Mouse (Mus musculus): ENCODE data around the gene Zfp281. TPM values are rescaled to one million over a fixed set of nuclear protein-coding genes. Genes with fewer than 3 reads are reported as not detected.

Zfp281 gene
- total RNA-seq, 2 experiments from 2014 or later: 35.8 to 39.9 TPM

- intact Hi-C loops (cut with DNase I): no loop called here
- no peak for DNase-seq (ENCODE audit: low spot score in 2 of 2)
These were observed 16.1 kb upstream of the Zfp281 start for GRCm38 (mm10) chr1:136608339-136609261.

GRCm38 (mm10) chr1:136611803-136612202 lies 12.9 kb upstream of the Zfp281 start:
- intact Hi-C loops (cut with DNase I): no loop called here
- no peak for DNase-seq (ENCODE audit: low spot score in 2 of 2)

- DNase-seq (ENCODE audit: low spot score in 2 of 2): peak in 1 of 2 experiments; percentile 60
- intact Hi-C loops (cut with DNase I): no loop called here
These were observed 11.4 kb upstream of the Zfp281 start for GRCm38 (mm10) chr1:136613300-136613751.

DNA sequence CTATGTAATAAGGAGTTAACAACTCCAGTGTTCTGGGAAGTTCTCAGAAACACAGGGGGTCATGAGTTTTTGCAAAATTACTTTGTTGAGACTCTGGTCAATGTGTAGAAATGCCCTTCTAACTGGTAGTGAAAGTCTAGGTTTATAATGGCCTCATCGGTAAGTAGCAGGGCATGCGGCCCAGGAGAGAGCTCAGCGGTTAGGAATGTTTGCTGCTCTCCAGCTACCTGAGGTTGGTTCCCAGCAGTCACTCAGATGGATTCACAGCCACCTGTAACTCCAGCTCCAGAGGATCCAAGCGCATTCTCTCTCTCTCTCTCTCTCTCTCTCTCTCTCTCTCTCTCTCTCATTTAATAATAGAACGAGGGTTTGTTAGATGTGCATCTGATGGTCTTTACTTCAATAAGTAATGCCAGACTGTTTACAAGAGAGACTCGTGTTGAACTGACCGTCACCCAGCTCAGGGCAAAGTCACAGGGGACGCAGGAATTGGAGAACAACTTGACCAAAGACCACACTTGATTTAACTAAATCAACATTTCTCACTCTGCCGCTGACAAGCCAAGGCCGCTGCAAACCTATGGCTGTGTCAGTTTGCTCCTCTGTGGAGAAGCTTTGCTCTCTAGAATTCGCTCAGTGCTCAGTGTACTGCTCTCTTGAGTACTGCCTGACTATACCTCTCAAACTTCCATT lies 9.8 kb upstream of the Zfp281 start:
- intact Hi-C loops (cut with DNase I): no loop called here

DNA sequence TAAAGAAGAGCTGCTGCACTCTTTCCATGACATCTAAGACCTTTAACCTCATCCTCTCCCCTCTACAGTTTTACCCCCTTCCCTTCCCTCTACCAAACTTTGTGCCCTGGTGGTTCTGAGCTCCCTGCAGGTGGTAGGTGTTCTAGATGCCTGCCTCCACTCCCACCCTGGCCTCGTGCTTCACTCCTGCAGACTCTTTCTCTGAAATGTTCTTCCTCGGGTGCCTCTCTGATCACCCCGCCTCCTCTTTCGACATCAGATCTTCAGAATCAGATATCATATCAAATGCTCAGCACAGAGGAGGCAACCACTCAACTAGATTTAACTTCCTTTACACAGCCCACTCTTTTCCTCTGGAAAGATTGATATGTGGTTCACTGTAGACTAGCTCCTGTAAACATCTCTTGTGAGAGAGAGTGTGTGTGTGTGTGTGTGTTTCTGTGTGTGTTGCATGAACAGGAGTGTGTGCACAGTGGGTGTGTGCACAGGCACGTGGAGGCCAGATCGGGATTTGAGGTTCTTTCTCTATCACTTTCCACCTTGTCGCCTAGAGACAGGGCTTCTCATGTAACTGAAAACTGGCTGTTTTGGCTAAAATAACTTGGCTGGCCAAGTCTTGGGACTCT lies 7.4 kb upstream of the Zfp281 start:
- DNase-seq (ENCODE audit: low spot score in 2 of 2): no peak
- intact Hi-C loops (cut with DNase I): no loop called here

More for the DNA sequence above, 9.8 kb upstream of the Zfp281 start:
- DNase-seq (ENCODE audit: low spot score in 2 of 2): no peak

DNA sequence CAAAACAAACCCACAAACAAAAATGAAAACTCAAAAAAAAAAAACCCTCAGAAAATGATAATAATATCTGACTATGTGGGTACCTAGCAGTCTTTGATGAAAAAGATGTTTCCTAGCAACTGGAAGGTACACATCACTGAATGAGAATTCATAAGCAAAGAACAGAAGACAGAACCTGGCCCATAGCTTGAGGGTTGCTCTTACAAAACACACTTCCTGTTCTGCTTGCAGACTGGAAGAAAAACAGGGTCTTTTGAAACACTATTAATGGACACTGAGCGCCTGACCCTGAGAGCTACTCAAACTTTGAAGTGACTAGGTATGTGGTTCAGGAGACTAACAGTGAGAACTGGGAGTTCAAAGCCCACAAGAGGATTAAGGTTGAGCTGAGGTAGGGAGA lies 6.1 kb upstream of the Zfp281 start:
- intact Hi-C loops (cut with DNase I): no loop called here
- no peak for DNase-seq (ENCODE audit: low spot score in 2 of 2)

- DNase-seq (ENCODE audit: low spot score in 2 of 2): peak; percentile 29 to 39
- intact Hi-C loops (cut with DNase I): loop anchor here (5.0 to 10.0 kb wide), 3 partner anchors 73 to 490 kb away; partner anchors contain the start of gene Kif21b
These were observed 556 bp downstream of the Zfp281 start for GRCm38 (mm10) chr1:136625019-136625895.

DNA sequence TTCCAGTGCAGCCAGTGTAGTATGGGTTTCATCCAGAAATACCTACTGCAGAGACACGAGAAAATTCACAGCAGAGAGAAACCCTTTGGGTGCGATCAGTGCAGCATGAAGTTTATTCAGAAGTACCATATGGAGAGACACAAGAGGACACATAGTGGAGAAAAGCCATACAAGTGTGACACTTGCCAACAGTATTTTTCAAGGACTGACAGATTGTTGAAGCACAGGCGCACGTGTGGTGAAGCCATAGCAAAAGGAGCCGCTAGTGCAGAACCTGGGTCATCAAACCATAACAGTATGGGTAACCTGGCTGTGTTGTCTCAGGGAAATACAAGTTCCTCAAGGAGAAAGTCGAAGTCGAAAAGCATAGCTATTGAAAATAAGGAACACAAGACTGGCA lies 1.4 kb downstream of the Zfp281 start:
- intact Hi-C loops (cut with DNase I): loop anchor here (5.0 to 10.0 kb wide), 3 partner anchors 74 to 491 kb away; partner anchors contain the start of gene Kif21b
- DNase-seq (ENCODE audit: low spot score in 2 of 2): no peak

- intact Hi-C loops (cut with DNase I): loop anchor here (5.0 to 10.0 kb wide), 3 partner anchors 74 to 492 kb away; partner anchors contain the start of gene Kif21b
- no peak for DNase-seq (ENCODE audit: low spot score in 2 of 2)
These were observed 2.1 kb downstream of the Zfp281 start for GRCm38 (mm10) chr1:136626756-136627155.

DNA sequence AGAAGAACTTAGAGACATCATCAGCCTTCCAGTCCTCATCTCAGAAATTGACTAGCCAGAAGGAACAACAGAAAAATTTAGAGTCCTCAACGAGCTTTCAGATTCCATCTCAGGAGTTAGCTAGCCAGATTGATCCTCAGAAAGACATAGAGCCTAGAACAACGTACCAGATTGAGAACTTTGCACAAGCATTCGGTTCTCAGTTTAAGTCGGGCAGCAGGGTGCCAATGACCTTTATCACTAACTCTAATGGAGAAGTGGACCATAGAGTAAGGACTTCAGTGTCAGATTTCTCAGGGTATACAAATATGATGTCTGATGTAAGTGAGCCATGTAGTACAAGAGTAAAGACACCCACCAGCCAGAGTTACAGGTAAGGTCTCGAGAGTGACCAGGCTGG lies 2.9 kb downstream of the Zfp281 start:
- intact Hi-C loops (cut with DNase I): loop anchor here (5.0 to 10.0 kb wide), 3 partner anchors 75 to 493 kb away; partner anchors contain the start of gene Kif21b
- no peak for DNase-seq (ENCODE audit: low spot score in 2 of 2)

GRCm38 (mm10) chr1:136632891-136633290 lies 8.2 kb downstream of the Zfp281 start:
- DNase-seq (ENCODE audit: low spot score in 2 of 2): no peak
- intact Hi-C loops (cut with DNase I): no loop called here

- intact Hi-C loops (cut with DNase I): no loop called here
- no peak for DNase-seq (ENCODE audit: low spot score in 2 of 2)
These were observed 10.9 kb downstream of the Zfp281 start for GRCm38 (mm10) chr1:136635644-136636043.

DNA sequence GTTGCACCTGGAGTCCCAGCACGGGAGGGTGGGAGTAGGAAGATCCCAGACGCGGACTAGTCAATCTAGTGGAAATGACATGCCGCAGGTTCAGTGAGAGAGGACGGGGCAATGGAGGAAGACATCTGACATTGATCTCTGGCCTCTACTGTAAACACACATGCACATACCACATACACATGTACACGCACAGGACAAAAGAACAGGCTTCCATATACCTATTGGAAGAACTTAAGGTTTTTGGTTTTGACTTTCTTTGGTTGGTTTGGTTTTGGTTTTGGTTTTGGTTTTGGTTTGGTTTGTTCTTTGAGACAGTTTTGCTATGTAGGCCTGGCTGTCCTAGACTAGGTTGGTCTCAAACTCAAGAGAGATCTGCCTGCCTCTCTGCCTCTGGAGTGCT lies 12.2 kb downstream of the Zfp281 start:
- intact Hi-C loops (cut with DNase I): no loop called here
- DNase-seq (ENCODE audit: low spot score in 2 of 2): no peak

DNA sequence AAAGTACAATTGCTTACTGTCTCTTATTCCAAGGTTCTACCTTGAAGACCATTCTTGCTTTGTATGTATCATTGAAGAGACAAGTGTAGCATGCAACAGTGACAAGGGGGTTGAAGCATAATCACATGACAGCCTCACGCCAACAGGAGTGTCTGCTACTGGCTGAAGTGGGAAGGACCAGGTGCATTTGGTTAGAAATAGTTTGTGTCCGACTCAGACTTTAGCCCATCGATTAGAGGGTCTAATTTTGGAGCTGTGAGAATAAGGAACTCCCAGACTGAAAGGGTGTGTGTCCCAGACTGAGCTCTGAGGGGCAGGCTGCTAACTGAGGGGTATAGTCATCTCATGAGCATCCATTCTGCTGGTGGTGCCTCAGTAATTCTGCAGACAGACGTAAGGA lies 13.0 kb downstream of the Zfp281 start:
- intact Hi-C loops (cut with DNase I): no loop called here

GRCm38 (mm10) chr1:136638211-136638610 lies 13.5 kb downstream of the Zfp281 start:
- intact Hi-C loops (cut with DNase I): no loop called here
- DNase-seq (ENCODE audit: low spot score in 2 of 2): no peak

More for the DNA sequence above, 13.0 kb downstream of the Zfp281 start:
- no peak for DNase-seq (ENCODE audit: low spot score in 2 of 2)

- DNase-seq (ENCODE audit: low spot score in 2 of 2): no peak
- intact Hi-C loops (cut with DNase I): no loop called here
These were observed 14.0 kb downstream of the Zfp281 start for GRCm38 (mm10) chr1:136638699-136639098.

- intact Hi-C loops (cut with DNase I): no loop called here
- DNase-seq (ENCODE audit: low spot score in 2 of 2): no peak
These were observed 14.5 kb downstream of the Zfp281 start for GRCm38 (mm10) chr1:136639221-136639620.

GRCm38 (mm10) chr1:136642701-136643100 lies 18.0 kb downstream of the Zfp281 start:
- DNase-seq (ENCODE audit: low spot score in 2 of 2): no peak
- intact Hi-C loops (cut with DNase I): no loop called here

GRCm38 (mm10) chr1:136644486-136644885 lies 19.8 kb downstream of the Zfp281 start:
- DNase-seq (ENCODE audit: low spot score in 2 of 2): no peak
- intact Hi-C loops (cut with DNase I): no loop called here
